Mouse (Mus musculus) layer of hippocampus, postnatal 14 days (tissue): ENCODE data around the gene Ano3. TPM values are rescaled to one million over a fixed set of nuclear protein-coding genes. Genes with fewer than 3 reads are reported as not detected.
"Not testable (repeated sequence)": the region's sequence is repeated elsewhere in the genome, so short reads cannot be mapped to it uniquely, and the experiment has no call there.

Source experiments
- DNase-seq, 2 experiments: peaks; one replicate each; pipeline ENCODE4 v3.0.0; 2021 to 2022; ENCODE audit warnings: low spot score in 2 of 2, mixed read lengths in 1 of 2
- long read RNA-seq, 2 experiments: library from polyadenylated mRNA; stranded (forward); transcript quantifications; one replicate each; pipeline ENCODE4 v2.0.0; 2021
- total RNA-seq, 2 experiments: library from RNA; stranded (reverse); gene quantifications; 2 replicates each; pipeline ENCODE4 v1.2.3; 2021

The Ano3 gene
- 10 to 100 TPM; 30.8 to 31.2 TPM for total RNA-seq
- long read RNA-seq, experiment 1, full-length matches to known transcripts = 6 of 17 reads
- long read RNA-seq, experiment 1, partial matches to known transcripts = 9 of 17 reads
- long read RNA-seq, experiment 1, other reads (novel, unspliced or antisense) = 2 of 17 reads
- long read RNA-seq, experiment 2, full-length matches to known transcripts = 4 of 14 reads
- long read RNA-seq, experiment 2, partial matches to known transcripts = 3 of 14 reads
- long read RNA-seq, experiment 2, other reads (novel, unspliced or antisense) = 7 of 14 reads

- not testable (repeated sequence) for DNase-seq
Measured at GRCm38 (mm10) chr2:110950823-110951222, at the start of gene Ano3. Gene Ano3 (minus strand): TSS chr2:110950923.

DNA sequence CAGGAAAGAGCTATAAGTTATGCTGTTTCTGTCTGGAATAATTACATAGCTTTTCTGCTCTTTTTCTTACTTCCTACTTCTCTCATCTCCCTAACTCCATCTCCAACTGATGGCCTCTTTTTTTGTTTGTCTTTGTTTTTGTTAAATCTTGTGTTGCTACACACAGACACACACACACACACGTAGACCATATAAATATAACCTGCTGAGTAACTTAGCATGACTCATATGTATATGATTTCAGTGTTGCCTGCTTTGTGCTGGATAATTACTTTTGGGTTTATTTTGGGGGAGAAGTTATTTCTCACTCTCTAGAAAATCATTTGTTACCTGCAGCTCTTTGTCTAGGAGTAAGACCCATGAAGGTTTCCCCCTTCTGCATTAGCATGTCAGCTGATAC is 39.3 kb upstream of the Ano3 start:
- DNase-seq = no peak

GRCm38 (mm10) chr2:110989539-110989938 is 38.8 kb upstream of the Ano3 start:
- DNase-seq = no peak

DNA sequence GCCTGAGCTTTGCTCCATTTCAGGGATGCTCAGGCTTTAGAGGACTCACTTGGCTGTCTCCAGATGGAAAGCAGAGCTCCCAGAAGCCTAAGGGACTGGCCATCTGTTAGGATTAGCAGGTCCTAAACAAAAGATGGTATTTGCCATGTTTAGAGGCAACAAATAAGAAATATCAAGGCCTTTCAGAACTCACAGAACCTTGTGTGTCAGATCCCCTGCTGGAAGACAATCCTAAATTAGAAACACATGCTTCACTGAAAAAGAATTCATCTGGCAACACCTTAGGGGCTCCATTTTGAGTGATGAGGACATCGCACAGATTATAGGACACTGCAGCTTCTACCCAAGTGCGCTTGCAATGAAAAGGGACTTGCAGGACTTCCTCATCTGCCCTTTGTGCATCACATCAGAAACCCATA is 35.1 kb upstream of the Ano3 start:
- peak in 1 of 2 experiments; percentile 20 for DNase-seq

- peak in 1 of 2 experiments; percentile 24 for DNase-seq
Measured at GRCm38 (mm10) chr2:110981733-110982132, 31.0 kb upstream of the Ano3 start.

- no peak for DNase-seq
Measured at GRCm38 (mm10) chr2:110979610-110980009, 28.9 kb upstream of the Ano3 start.

DNA sequence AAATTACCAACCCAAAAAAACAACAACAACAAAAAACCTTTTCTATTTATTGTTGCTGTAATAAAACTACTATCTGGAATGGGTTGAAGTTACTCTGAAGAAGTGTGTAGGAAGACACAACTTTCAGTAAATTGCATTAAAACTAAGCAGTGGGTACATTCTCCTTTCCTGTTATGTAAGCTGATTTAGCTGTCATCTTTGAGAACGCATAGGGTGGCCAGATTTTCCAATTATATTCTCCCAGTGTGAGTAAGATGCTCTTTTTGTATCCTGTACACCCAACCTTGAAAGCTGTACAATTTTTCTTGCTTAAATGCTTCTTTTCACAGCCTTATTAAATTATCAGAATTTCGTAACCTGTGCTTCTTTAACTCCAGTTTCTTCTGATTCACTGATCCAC is 26.1 kb upstream of the Ano3 start:
- DNase-seq = no peak

DNA sequence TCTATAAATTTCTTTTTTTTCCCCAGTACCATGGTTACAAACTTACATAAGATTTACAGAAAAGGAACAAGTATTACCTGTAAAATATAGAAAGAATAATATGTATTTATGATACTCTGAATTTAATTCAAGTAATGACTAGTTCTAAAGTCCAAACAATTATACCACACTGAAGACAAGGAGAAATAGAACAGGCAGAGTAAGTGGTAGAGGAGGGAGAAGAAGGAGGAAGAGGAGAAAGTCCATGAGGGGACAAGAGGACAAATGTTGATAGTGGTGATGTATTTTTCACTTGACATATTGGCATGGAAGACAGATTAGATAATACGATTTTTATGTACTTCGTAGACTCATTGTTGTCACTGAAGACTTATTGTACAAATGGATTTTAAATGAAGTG is 19.4 kb upstream of the Ano3 start:
- no peak for DNase-seq

DNA sequence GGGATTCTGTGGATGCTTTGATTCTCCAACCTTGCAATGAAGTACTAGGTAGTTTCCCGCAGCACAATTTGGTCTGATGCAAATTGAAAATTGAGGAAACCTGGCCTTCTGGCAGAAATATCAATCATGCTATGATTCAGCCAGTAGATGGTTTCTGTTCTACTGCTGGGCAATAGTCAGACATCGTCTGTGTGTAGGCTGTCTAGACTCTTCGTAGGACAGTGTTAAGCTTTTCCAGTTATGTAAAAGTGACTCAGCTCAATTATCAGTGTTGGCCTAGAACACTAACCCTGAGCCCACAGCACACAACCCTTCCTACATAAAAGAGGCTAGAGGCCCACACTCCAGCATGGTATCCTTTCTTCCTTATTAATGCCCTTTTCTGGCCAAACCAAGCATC is 14.7 kb upstream of the Ano3 start:
- no peak for DNase-seq

DNA sequence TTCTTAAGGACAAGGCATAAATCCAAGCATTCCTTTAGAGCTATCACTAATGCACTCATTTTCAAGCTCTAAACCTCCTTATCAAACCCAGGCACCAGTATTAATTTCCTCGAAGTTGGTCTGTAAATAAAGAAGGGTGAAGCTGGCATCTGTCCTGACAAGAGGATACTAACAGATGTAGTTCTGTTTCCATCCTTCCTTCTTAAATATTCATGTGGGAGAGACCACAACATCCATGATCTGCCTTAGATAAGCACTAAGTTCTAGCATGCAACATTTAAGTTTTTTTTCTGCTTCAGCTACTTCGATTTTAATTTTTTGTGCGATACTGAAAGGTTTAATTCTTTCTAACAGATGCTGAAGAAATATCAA is 305 bp downstream of the Ano3 start:
- DNase-seq = no peak

- peak; percentile 39 to 47 for DNase-seq
Measured at GRCm38 (mm10) chr2:110949679-110950431, 868 bp downstream of the Ano3 start.

GRCm38 (mm10) chr2:110945171-110945570 is 5.6 kb downstream of the Ano3 start:
- DNase-seq = no peak

DNA sequence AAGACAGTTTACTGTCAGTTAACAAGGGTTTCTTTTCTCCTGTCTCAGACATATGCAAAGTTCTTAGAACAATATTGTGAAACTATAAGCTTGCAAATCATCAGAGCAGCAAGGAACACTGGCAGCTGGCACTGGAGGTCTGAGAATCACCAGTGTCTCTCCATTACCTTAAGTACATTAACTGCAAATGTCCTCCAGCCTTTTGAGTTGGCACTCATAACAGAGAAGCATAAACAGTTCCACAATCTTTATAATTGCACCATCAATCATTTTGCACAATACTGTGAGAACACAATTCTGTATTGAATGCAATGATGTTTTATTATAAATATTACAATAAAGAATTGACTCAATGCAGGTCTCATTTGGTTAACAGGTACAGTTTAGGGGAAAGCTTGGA is 15.0 kb downstream of the Ano3 start:
- DNase-seq = no peak

DNA sequence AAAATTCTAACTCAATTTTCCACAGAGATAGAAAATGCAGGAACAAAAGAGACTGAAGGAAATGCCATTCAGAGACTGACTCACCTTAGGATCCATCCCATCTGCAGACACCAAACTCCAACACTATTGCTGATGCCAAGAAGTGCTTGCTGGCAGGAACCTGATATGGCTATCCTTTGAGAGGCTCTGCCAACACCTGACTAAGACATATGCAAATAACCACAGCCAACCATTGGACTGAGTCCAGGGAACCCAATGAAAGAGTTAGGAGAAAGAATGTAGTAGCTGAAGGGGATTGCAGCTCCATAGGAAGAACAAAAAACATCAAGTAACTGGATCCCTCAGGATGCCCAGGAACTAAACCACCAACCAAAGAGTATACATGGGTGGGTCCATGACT is 21.6 kb downstream of the Ano3 start:
- no peak for DNase-seq

DNA sequence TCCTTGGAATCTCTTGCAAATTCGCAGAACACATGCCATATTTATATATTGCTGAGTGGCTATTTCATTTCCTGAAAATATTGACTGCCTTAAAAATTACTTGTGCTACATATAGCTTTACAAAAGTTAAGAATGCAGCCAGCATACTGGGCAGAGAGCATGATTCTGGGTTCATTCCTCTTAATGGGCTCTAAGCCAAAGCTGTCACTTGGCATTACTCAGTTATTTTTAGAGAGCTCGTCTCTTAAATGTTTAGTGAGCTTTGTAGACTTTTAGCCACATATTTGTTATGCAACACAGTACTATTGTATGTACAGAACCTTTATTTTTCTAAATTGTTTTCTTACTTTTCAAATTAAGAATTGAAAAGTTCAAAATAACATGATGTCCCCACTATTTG is 41.2 kb downstream of the Ano3 start:
- no peak for DNase-seq

DNA sequence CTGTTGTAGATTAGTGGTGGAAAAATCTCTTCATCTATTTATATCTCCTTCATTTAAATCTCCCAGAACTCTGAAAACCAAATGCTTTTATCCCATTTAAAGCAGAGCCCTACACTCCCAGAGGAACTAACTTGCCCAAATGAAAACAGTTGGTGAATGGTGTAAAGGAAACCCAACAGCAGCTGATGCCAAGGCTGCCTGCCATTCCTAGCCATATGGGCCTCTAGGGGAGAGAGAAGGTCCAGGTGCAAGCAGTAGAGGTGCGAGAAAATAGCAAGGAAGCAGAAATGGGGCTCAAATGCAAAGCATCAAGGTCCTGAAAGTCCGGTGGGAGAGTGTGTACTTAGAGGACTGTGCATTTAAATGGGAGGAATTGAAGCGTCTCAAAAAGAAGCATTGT is 44.2 kb downstream of the Ano3 start:
- peak in 1 of 2 experiments; percentile 54 for DNase-seq

DNA sequence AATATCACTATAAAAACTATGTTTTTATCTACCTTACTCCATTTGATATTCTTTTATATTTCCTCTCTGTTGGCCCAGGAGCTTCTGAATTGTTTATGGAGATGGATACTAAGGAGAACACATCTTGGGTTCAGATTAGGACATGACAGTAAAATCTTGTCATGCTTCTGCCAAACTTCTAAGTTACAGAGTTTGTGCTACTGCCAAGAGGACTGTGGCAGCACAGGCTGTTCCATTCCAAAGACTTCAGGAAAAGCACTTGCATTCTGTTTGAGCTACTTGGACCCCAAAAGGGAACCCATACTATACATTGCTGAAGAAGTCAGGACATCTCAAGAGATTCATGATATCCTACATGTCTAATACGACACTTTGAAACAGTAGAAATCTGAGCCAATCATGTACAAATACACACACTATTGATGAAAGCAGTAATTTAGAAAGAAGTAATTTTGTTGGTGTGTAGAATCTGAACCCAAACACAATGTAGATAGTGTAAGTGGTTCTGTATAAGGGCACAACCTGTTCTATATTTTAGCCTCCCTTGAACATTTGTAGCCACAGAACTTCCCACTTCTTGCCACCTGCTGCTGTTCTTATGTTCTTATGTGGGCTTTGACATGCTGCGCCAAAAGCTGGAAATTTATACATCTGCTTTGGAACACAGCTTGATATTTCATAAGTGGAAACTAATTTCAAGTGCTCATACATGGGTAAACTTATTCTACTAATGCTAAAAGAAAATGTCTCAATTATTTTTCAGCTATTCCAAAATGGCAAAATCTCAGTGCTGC is 54.0 kb downstream of the Ano3 start:
- DNase-seq = peak in 1 of 2 experiments; percentile 55

DNA sequence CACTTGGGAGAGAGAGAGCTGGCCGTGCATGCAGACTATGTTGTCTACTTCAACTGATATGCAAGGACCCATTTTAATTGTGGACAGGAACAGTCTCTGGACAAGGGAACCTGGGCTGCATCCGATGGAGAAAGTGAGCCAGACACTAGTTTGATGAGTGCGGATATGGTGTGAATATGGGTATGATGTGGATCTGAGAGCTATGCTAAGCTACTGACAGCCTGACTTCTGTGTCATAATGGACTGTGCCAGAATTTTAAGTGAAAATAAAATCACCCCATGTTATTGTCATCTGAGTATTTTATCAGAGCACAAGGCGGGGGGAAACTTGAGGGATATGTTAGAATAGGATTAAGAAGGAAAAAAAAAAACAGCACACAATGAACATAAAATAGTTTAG is 79.1 kb downstream of the Ano3 start:
- peak; percentile 11 to 20 for DNase-seq

GRCm38 (mm10) chr2:110865584-110865983 is 85.1 kb downstream of the Ano3 start:
- DNase-seq = no peak

DNA sequence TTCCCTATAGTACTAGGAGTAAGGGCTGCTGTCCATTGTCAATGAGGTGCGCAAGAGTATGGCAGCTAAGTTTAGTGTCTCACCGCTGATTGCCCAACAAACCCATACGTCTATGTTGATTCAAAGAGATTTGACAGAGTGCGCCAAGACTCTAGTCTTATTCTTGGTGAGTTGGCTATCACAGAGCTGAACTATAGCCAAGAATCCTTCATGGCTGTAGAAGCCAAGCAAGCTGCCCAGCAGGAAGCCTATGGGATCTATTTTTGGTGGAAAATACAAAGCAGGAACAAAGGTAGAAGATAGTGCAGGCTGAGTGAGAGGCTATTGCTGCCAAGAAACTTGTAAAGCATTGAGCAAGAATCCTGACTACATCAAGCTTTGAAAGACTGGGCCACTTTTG is 87.3 kb downstream of the Ano3 start:
- DNase-seq = no peak

GRCm38 (mm10) chr2:110839559-110840243 is 111.0 kb downstream of the Ano3 start:
- no peak for DNase-seq
